In genomic region chr5:133983249-133983966, GRCm38 (mm10) we compare ENCODE assay signal across 12 mouse cellular contexts.
DNase-seq lines count a peak whose midpoint lies in the region; ATAC-seq lines count a peak whose summit lies in the region.
"Had no signal": no experiment of that assay in that cellular context is flagged by ENCODE, and none has a peak within 500 bp of the region (broad histone marks: within the 10 kb centered on the region; RNA-seq: fewer than 3 reads in every experiment).

No protein-coding gene starts in this region.

- peak overlapping the region; percentile 33 for H3K4me2 ChIP-seq in embryonic facial prominence, embryonic 13.5 days
- H3K4me2 ChIP-seq in hindbrain, embryonic 12.5 days (replicated peaks) = peak overlapping the region; percentile 27
- peak overlapping the region; percentile 36 for H3K4me2 ChIP-seq in midbrain, embryonic 16.5 days (ENCODE audit: low read length)
- H3K4me2 ChIP-seq: heart, embryonic 12.5 days; intestine, embryonic 15.5 days had no signal

- H3K4me3 ChIP-seq in embryonic facial prominence, embryonic 13.5 days = no peak overlapping the region
- no peak overlapping the region for H3K4me3 ChIP-seq in hindbrain, embryonic 12.5 days
- no peak overlapping the region for H3K4me3 ChIP-seq in midbrain, embryonic 16.5 days (ENCODE audit: low read depth, low read length)
- H3K4me3 ChIP-seq: heart, embryonic 12.5 days; intestine, embryonic 15.5 days; megakaryocyte, embryonic 14.5 days had no signal

- DNase-seq in ZHBTc4 (ENCODE audit: low read depth, low spot score) = peak; percentile 83
- no peak for DNase-seq in adrenal gland, adult 8-10 months
- no peak for DNase-seq in spleen, postnatal 36 days (ENCODE audit: low spot score in 2 of 2)
- no peak for DNase-seq in cerebellum, adult 11-12 months
- DNase-seq in left cerebral cortex, adult 9 months (ENCODE audit: low spot score in 2 of 2) = no peak
- DNase-seq: kidney, postnatal 4 days had no signal

- H3K9ac ChIP-seq in embryonic facial prominence, embryonic 13.5 days = no peak overlapping the region
- H3K9ac ChIP-seq in hindbrain, embryonic 12.5 days = no peak overlapping the region; the same call in 1 of the 2 replicates
- no peak overlapping the region for H3K9ac ChIP-seq in midbrain, embryonic 16.5 days (ENCODE audit: low read depth, low read length)
- H3K9ac ChIP-seq: heart, embryonic 12.5 days; intestine, embryonic 15.5 days had no signal

- ATAC-seq in embryonic facial prominence, embryonic 13.5 days (ENCODE audit: insufficient number of reproducible peaks, insufficient read depth, low FRiP score, low TSS enrichment, low read depth) = no peak
- ATAC-seq in hindbrain, embryonic 12.5 days (ENCODE audit: low FRiP score) = peak; percentile 56
- ATAC-seq in midbrain, embryonic 16.5 days = peak; percentile 32; the same call in 1 of the 2 replicates
- ATAC-seq: intestine, embryonic 15.5 days had no signal

- no peaks in the 10 kb centered on the region for H3K9me3 ChIP-seq in embryonic facial prominence, embryonic 13.5 days
- no peaks in the 10 kb centered on the region for H3K9me3 ChIP-seq in hindbrain, embryonic 12.5 days (replicated peaks)
- no peaks in the 10 kb centered on the region for H3K9me3 ChIP-seq in midbrain, embryonic 16.5 days (replicated peaks; ENCODE audit: control insufficient read depth, low read length, poor library complexity, severe bottlenecking)
- H3K9me3 ChIP-seq: heart, embryonic 12.5 days; intestine, embryonic 15.5 days; megakaryocyte, embryonic 14.5 days had no signal

- peaks cover 16% of the 10 kb centered on the region for H3K4me1 ChIP-seq in embryonic facial prominence, embryonic 13.5 days
- peaks cover 18% of the 10 kb centered on the region for H3K4me1 ChIP-seq in hindbrain, embryonic 12.5 days
- H3K4me1 ChIP-seq in midbrain, embryonic 16.5 days (ENCODE audit: control insufficient read depth, insufficient read depth, low read length) = peaks cover 19% of the 10 kb centered on the region
- H3K4me1 ChIP-seq: intestine, embryonic 15.5 days; megakaryocyte, embryonic 14.5 days had no signal

- peaks cover 26% of the 10 kb centered on the region for H3K27me3 ChIP-seq in embryonic facial prominence, embryonic 13.5 days
- H3K27me3 ChIP-seq in hindbrain, embryonic 12.5 days = peaks cover 44% of the 10 kb centered on the region
- peaks cover 8% of the 10 kb centered on the region for H3K27me3 ChIP-seq in midbrain, embryonic 16.5 days (ENCODE audit: control insufficient read depth, insufficient read depth, low read depth, low read length)
- H3K27me3 ChIP-seq: intestine, embryonic 15.5 days; megakaryocyte, embryonic 14.5 days had no signal

- H3K36me3 ChIP-seq in embryonic facial prominence, embryonic 13.5 days = no peaks in the 10 kb centered on the region
- H3K36me3 ChIP-seq in hindbrain, embryonic 12.5 days = no peaks in the 10 kb centered on the region
- H3K36me3 ChIP-seq in midbrain, embryonic 16.5 days (ENCODE audit: control insufficient read depth, insufficient read depth, low read length) = no peaks in the 10 kb centered on the region
- H3K36me3 ChIP-seq: heart, embryonic 12.5 days; intestine, embryonic 15.5 days had no signal

- 2% methylated on average over 15 of the region's 15 CpGs for WGBS in embryonic facial prominence, embryonic 13.5 days
- WGBS in hindbrain, embryonic 12.5 days = 2% methylated on average over 15 of the region's 15 CpGs
- WGBS in midbrain, embryonic 16.5 days = 2% methylated on average over 14 of the region's 15 CpGs

- H3K27ac ChIP-seq in embryonic facial prominence, embryonic 13.5 days = no peak overlapping the region
- H3K27ac ChIP-seq in hindbrain, embryonic 12.5 days = 0 out of 2 replicates have a peak overlapping the region, but pooled peaks have one; percentile 7
- peak overlapping the region; percentile 13; the same call in 1 of the 2 replicates for H3K27ac ChIP-seq in midbrain, embryonic 16.5 days (ENCODE audit: low read length)
- H3K27ac ChIP-seq: intestine, embryonic 15.5 days had no signal
